9 mouse cellular contexts compared by ENCODE assay signal in the genomic region with DNA sequence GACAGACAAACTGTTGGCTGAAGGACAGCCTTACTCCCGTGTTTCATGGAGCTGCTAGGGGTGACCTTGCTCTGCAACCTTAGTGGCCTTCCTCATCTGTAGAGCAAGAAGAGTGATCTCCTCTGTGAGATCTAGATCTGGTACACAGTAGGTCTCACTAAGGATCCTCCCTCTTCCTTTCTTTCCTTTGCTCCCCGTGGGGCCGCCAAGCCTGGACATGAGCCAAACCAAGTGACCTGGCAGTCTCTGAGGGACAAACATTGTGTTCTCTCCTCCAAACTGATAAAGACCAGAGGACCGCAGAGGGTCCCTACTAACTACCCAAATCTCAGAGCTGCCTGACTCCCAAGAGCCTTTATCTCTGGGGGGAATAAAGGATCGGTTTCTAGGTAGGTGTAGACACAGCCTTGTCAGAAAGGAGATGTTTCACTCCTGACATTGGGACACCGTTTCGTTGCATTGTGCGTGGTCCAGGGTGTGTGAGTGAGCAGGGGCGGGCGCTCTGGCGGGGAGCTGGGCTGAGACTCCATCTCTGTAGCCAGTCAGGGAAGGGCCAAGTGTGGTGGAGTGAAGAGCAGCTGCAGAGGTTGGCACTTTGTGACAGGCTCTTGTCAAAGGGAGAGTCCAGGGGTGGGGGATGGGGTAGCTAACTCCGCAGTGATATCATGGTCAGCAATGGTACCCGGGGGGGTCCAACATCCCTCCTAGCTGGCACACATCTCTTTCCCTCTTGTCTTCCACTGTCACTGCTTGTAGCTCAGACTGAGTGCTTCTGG. TPM values are rescaled to one million over a fixed set of nuclear protein-coding genes. Genes with fewer than 3 reads are reported as not detected.
DNase-seq lines count a peak whose midpoint lies in the region; ATAC-seq and TF ChIP-seq lines count a peak whose summit lies in the region.
"Had no signal": no experiment of that assay in that cellular context is flagged by ENCODE, and none has a peak within 500 bp of the region (broad histone marks: within the 10 kb centered on the region; RNA-seq: fewer than 3 reads in every experiment).

No protein-coding gene starts in this region.

- no peak overlapping the region for H3K4me2 ChIP-seq in kidney, embryonic 16.5 days (replicated peaks; ENCODE audit: low read depth, low read length)
- no peak overlapping the region for H3K4me2 ChIP-seq in stomach, postnatal 0 days (replicated peaks; ENCODE audit: low read depth)
- H3K4me2 ChIP-seq: limb, embryonic 15.5 days had no signal

- peak overlapping the region; percentile 44; the same call in 1 of the 2 replicates for H3K9ac ChIP-seq in kidney, embryonic 16.5 days (replicated peaks; ENCODE audit: low read length)
- no peak overlapping the region for H3K9ac ChIP-seq in stomach, postnatal 0 days (ENCODE audit: low read length)
- H3K9ac ChIP-seq: limb, embryonic 15.5 days had no signal

- H3K4me1 ChIP-seq in kidney, embryonic 16.5 days (ENCODE audit: insufficient read depth, low read length), result peaks cover 29% of the 10 kb centered on the region
- H3K4me1 ChIP-seq in stomach, postnatal 0 days (replicated peaks; ENCODE audit: control insufficient read depth, insufficient read depth), result no peaks in the 10 kb centered on the region

- no peak for TF ChIP-seq EP300 in stomach, postnatal 0 days (optimal IDR thresholded peaks at IDR 0.05)

- no peak overlapping the region for H3K4me3 ChIP-seq in kidney, embryonic 16.5 days (ENCODE audit: low read length)
- H3K4me3 ChIP-seq in stomach, postnatal 0 days (ENCODE audit: low read depth, low read length), result no peak overlapping the region
- H3K4me3 ChIP-seq: limb, embryonic 15.5 days had no signal

- H3K27me3 ChIP-seq in kidney, embryonic 16.5 days (ENCODE audit: insufficient read depth, low read length), result no peaks in the 10 kb centered on the region
- no peaks in the 10 kb centered on the region for H3K27me3 ChIP-seq in stomach, postnatal 0 days (ENCODE audit: control insufficient read depth, insufficient read depth, low read length)
- H3K27me3 ChIP-seq: limb, embryonic 15.5 days had no signal

- H3K27ac ChIP-seq in kidney, embryonic 16.5 days (ENCODE audit: low read length), result peak overlapping the region; percentile 3; the same call in 1 of the 2 replicates
- no peak overlapping the region for H3K27ac ChIP-seq in stomach, postnatal 0 days (replicated peaks)

- WGBS in kidney, embryonic 16.5 days, result 61% methylated on average over 13 of the region's 13 CpGs
- 49% methylated on average over 13 of the region's 13 CpGs for WGBS in stomach, postnatal 0 days

- TF ChIP-seq CTCF in stomach, postnatal 0 days (IDR thresholded peaks at IDR 0.05; ENCODE audit: low read depth), result no peak

- no peaks in the 10 kb centered on the region for H3K36me3 ChIP-seq in kidney, embryonic 16.5 days (ENCODE audit: insufficient read depth, low read length)
- no peaks in the 10 kb centered on the region for H3K36me3 ChIP-seq in stomach, postnatal 0 days (ENCODE audit: control insufficient read depth, insufficient read depth, low read length)
- H3K36me3 ChIP-seq: limb, embryonic 15.5 days had no signal

- no peaks in the 10 kb centered on the region for H3K9me3 ChIP-seq in kidney, embryonic 16.5 days (ENCODE audit: low read length)
- H3K9me3 ChIP-seq in stomach, postnatal 0 days (ENCODE audit: control insufficient read depth, low read length), result no peaks in the 10 kb centered on the region
- H3K9me3 ChIP-seq: limb, embryonic 15.5 days had no signal

- peak; percentile 33 for DNase-seq in ovary, postnatal 14 days (ENCODE audit: low spot score)
- DNase-seq in ovary, adult 18-20 months (ENCODE audit: low spot score), result no peak
- peak; percentile 83 to 84 for DNase-seq in heart, adult 18-20 months
- peak; percentile 43 for DNase-seq in stomach, postnatal 0 days (ENCODE audit: low spot score)
- DNase-seq in right cerebral cortex, postnatal 14 days, result no peak
- no peak for DNase-seq in right cerebral cortex, postnatal 36 days (ENCODE audit: low spot score in 2 of 2)

- ATAC-seq in kidney, embryonic 16.5 days (ENCODE audit: low FRiP score, low TSS enrichment), result no peak
- ATAC-seq in stomach, postnatal 0 days (ENCODE audit: low FRiP score, low TSS enrichment), result 0 out of 2 replicates have a peak, but pooled peaks have one; percentile 49
- no peak for ATAC-seq in erythroid progenitor cell, adult 5-6 weeks (replicated peaks; ENCODE audit: low FRiP score, poor library complexity, severe bottlenecking)

RNA-seq across cellular contexts. Expression of a gene that starts 12.8 kb away (rescaled TPM):
- under 1 TPM; 0.57 to 0.69 TPM for total RNA-seq in heart, adult 18-20 months (2021)
- polyA plus RNA-seq in kidney, embryonic 16.5 days (2015; fragmentation: Nextera tagmentation; extraction: Ambion mirVana), result 0.44 and 0.58 TPM in 2 replicates
- polyA plus RNA-seq in stomach, postnatal 0 days (2015; fragmentation: Nextera tagmentation; extraction: Ambion mirVana), result 0.15 and 0.18 TPM in 2 replicates
- total RNA-seq in erythroid progenitor cell, adult 5-6 weeks (2015; ENCODE audit: low replicate concordance), result 8.4 and 12.6 TPM in 2 replicates
- total RNA-seq in erythroid progenitor cell, adult 5-6 weeks (2017; ENCODE audit: low replicate concordance), result 7.8 and 9.7 TPM in 2 replicates

RNA-seq across cellular contexts. Expression of a gene that starts 38.7 kb away (rescaled TPM):
- 10 to 100 TPM; 29.0 to 37.7 TPM for total RNA-seq in heart, adult 18-20 months (2021)
- polyA plus RNA-seq in kidney, embryonic 16.5 days (2015; fragmentation: Nextera tagmentation; extraction: Ambion mirVana), result 37.7 and 42.8 TPM in 2 replicates
- 33.3 and 34.3 TPM in 2 replicates for polyA plus RNA-seq in stomach, postnatal 0 days (2015; fragmentation: Nextera tagmentation; extraction: Ambion mirVana)
- 30.6 and 35.0 TPM in 2 replicates for total RNA-seq in erythroid progenitor cell, adult 5-6 weeks (2015; ENCODE audit: low replicate concordance)
- 41.3 and 67.4 TPM in 2 replicates for total RNA-seq in erythroid progenitor cell, adult 5-6 weeks (2017; ENCODE audit: low replicate concordance)

RNA-seq across cellular contexts. Expression of a gene that starts 50.0 kb away (rescaled TPM):
- total RNA-seq in heart, adult 18-20 months (2021), result 10 to 100 TPM; 36.3 to 38.5 TPM
- polyA plus RNA-seq in kidney, embryonic 16.5 days (2015; fragmentation: Nextera tagmentation; extraction: Ambion mirVana), result 9.8 and 11.7 TPM in 2 replicates
- polyA plus RNA-seq in stomach, postnatal 0 days (2015; fragmentation: Nextera tagmentation; extraction: Ambion mirVana), result 2.8 and 3.2 TPM in 2 replicates
- 2.9 TPM in 2 replicates for total RNA-seq in erythroid progenitor cell, adult 5-6 weeks (2015; ENCODE audit: low replicate concordance)
- 0.26 TPM in 1 of 2 replicates, not detected in the other for total RNA-seq in erythroid progenitor cell, adult 5-6 weeks (2017; ENCODE audit: low replicate concordance)

Comparison
In these comparisons a context has a peak if more than half of its experiments do, and no peak if none do; other contexts are left out.
1. DNase-seq: peak in ovary, postnatal 14 days (single experiment), heart, adult 18-20 months (2 of 2) and stomach, postnatal 0 days (single experiment); none in ovary, adult 18-20 months (single experiment), right cerebral cortex, postnatal 14 days (single experiment) and right cerebral cortex, postnatal 36 days (0 of 2).
2. RNA of a gene that starts 12.8 kb away (total RNA-seq): 7.8 to 12.6 TPM in erythroid progenitor cell, adult 5-6 weeks; 0.57 to 0.69 TPM in heart, adult 18-20 months; every median in the first group is over 4 times any median in the second.
3. RNA of a gene that starts 50.0 kb away (total RNA-seq): 36.3 to 38.5 TPM in heart, adult 18-20 months; 0.26 to 2.9 TPM in erythroid progenitor cell, adult 5-6 weeks; every median in the first group is over 4 times any median in the second.